Mouse (Mus musculus): ENCODE measurements around the gene Mtor.

Gene Mtor

GRCm38 (mm10) chr4:148448179-148448852, at the start of gene Mtor:
Mtor (plus strand) TSS chr4:148448611.
- peak; percentile 93 for DNase-seq

GRCm38 (mm10) chr4:148399437-148400094, 48.8 kb upstream of the Mtor start:
- DNase-seq: no peak

GRCm38 (mm10) chr4:148403402-148403801, 45.0 kb upstream of the Mtor start:
- DNase-seq: no peak

GRCm38 (mm10) chr4:148404748-148405147, 43.7 kb upstream of the Mtor start:
- DNase-seq: no peak

GRCm38 (mm10) chr4:148405255-148405788, 43.1 kb upstream of the Mtor start:
- no peak for DNase-seq

GRCm38 (mm10) chr4:148408256-148408975, 40.0 kb upstream of the Mtor start:
- no peak for DNase-seq

- no peak for DNase-seq
Observed at GRCm38 (mm10) chr4:148415575-148415974, 32.8 kb upstream of the Mtor start.

- DNase-seq: no peak
Observed at GRCm38 (mm10) chr4:148417074-148417526, 31.3 kb upstream of the Mtor start.

- no peak for DNase-seq
Observed at GRCm38 (mm10) chr4:148417559-148417958, 30.9 kb upstream of the Mtor start.

GRCm38 (mm10) chr4:148426950-148427850, 21.2 kb upstream of the Mtor start:
- DNase-seq: no peak

- no peak for DNase-seq
Observed at GRCm38 (mm10) chr4:148428544-148428943, 19.9 kb upstream of the Mtor start.

- DNase-seq: no peak
Observed at GRCm38 (mm10) chr4:148429121-148429520, 19.3 kb upstream of the Mtor start.

GRCm38 (mm10) chr4:148429686-148430085, 18.7 kb upstream of the Mtor start:
- peak; percentile 47 for DNase-seq

GRCm38 (mm10) chr4:148430880-148431519, 17.4 kb upstream of the Mtor start:
- no peak for DNase-seq

GRCm38 (mm10) chr4:148432488-148432887, 15.9 kb upstream of the Mtor start:
- no peak for DNase-seq

GRCm38 (mm10) chr4:148433336-148433735, 15.1 kb upstream of the Mtor start:
- no peak for DNase-seq

- no peak for DNase-seq
Observed at GRCm38 (mm10) chr4:148433813-148434212, 14.6 kb upstream of the Mtor start.

GRCm38 (mm10) chr4:148434554-148434953, 13.9 kb upstream of the Mtor start:
- no peak for DNase-seq

- DNase-seq: no peak
Observed at GRCm38 (mm10) chr4:148435106-148435505, 13.3 kb upstream of the Mtor start.

GRCm38 (mm10) chr4:148435657-148436330, 12.6 kb upstream of the Mtor start:
- DNase-seq: peak; percentile 36

- no peak for DNase-seq
Observed at GRCm38 (mm10) chr4:148441931-148442330, 6.5 kb upstream of the Mtor start.

Measured in right cerebral cortex, postnatal 25 days (tissue).